Mouse (Mus musculus): ENCODE measurements around the gene Cpeb2.

Gene Cpeb2

GRCm38 (mm10) chr5:43232480-43233315 lies at the start of gene Cpeb2:
Gene Cpeb2 (plus strand): TSS chr5:43233170.
- peak; percentile 95 for DNase-seq (ENCODE audit: low read depth, low spot score)

GRCm38 (mm10) chr5:43183556-43183955 lies 49.4 kb upstream of the Cpeb2 start:
- DNase-seq (ENCODE audit: low read depth, low spot score): no peak

GRCm38 (mm10) chr5:43184834-43185233 lies 48.1 kb upstream of the Cpeb2 start:
- no peak for DNase-seq (ENCODE audit: low read depth, low spot score)

- DNase-seq (ENCODE audit: low read depth, low spot score): no peak
These were observed 47.5 kb upstream of the Cpeb2 start for GRCm38 (mm10) chr5:43185478-43185877.

- no peak for DNase-seq (ENCODE audit: low read depth, low spot score)
These were observed 32.3 kb upstream of the Cpeb2 start for GRCm38 (mm10) chr5:43200686-43201085.

- no peak for DNase-seq (ENCODE audit: low read depth, low spot score)
These were observed 26.4 kb upstream of the Cpeb2 start for GRCm38 (mm10) chr5:43206495-43207053.

GRCm38 (mm10) chr5:43217468-43217867 lies 15.5 kb upstream of the Cpeb2 start:
- DNase-seq (ENCODE audit: low read depth, low spot score): no peak

GRCm38 (mm10) chr5:43217987-43218846 lies 14.8 kb upstream of the Cpeb2 start:
- no peak for DNase-seq (ENCODE audit: low read depth, low spot score)

GRCm38 (mm10) chr5:43218847-43219132 lies 14.2 kb upstream of the Cpeb2 start:
- no peak for DNase-seq (ENCODE audit: low read depth, low spot score)

GRCm38 (mm10) chr5:43223359-43223758 lies 9.6 kb upstream of the Cpeb2 start:
- DNase-seq (ENCODE audit: low read depth, low spot score): no peak

GRCm38 (mm10) chr5:43224245-43224644 lies 8.7 kb upstream of the Cpeb2 start:
- DNase-seq (ENCODE audit: low read depth, low spot score): no peak

- no peak for DNase-seq (ENCODE audit: low read depth, low spot score)
These were observed 6.8 kb upstream of the Cpeb2 start for GRCm38 (mm10) chr5:43226160-43226559.

- DNase-seq (ENCODE audit: low read depth, low spot score): no peak
These were observed 5.4 kb upstream of the Cpeb2 start for GRCm38 (mm10) chr5:43227607-43228006.

- DNase-seq (ENCODE audit: low read depth, low spot score): no peak
These were observed 1.9 kb upstream of the Cpeb2 start for GRCm38 (mm10) chr5:43231061-43231460.

GRCm38 (mm10) chr5:43232149-43232479 lies 856 bp upstream of the Cpeb2 start:
- no peak for DNase-seq (ENCODE audit: low read depth, low spot score)

GRCm38 (mm10) chr5:43233316-43234181 lies 579 bp downstream of the Cpeb2 start:
- peak; percentile 38 for DNase-seq (ENCODE audit: low read depth, low spot score)

GRCm38 (mm10) chr5:43234321-43235185 lies 1.6 kb downstream of the Cpeb2 start:
- DNase-seq (ENCODE audit: low read depth, low spot score): no peak

GRCm38 (mm10) chr5:43235186-43235785 lies 2.3 kb downstream of the Cpeb2 start:
- peak; percentile 19 for DNase-seq (ENCODE audit: low read depth, low spot score)

- DNase-seq (ENCODE audit: low read depth, low spot score): no peak
These were observed 3.0 kb downstream of the Cpeb2 start for GRCm38 (mm10) chr5:43235997-43236396.

- DNase-seq (ENCODE audit: low read depth, low spot score): no peak
These were observed 3.5 kb downstream of the Cpeb2 start for GRCm38 (mm10) chr5:43236476-43236875.
